1 mouse cellular context compared by ENCODE assay signal in the genomic region with DNA sequence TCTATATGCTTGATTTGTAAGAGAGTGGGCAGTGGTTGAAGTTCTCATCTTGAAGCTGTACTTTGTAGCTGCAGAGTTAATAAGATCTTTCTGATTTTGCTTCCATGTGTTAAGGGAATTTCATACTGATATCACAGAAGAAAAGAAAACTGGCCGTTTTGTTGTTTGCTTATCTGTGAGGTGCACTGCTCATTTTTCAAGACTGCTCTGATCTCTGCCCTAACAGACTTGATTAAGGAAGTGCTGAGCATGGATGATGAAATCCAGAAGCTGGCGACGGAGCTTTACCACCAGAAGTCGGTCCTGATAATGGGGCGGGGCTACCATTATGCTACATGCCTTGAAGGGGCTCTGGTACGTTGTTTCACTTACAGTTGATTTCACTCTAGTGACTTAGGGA.
TF ChIP-seq lines count a peak whose summit lies in the region.

No protein-coding gene starts in this region.

TF ChIP-seq in MEL, 35 proteins besides CTCF, POLR2A, EP300 and RAD21 (continued from another document):
- TF ChIP-seq ZMIZ1 (IDR thresholded peaks at IDR 0.05; ENCODE audit: low read depth, low read length) (0 out of 2 replicates have a peak, but pooled peaks have one; percentile 37), HCFC1 (IDR thresholded peaks at IDR 0.05; ENCODE audit: low read depth, low read length) (peak; percentile 19; the same call in 1 of the 2 replicates), GABPA (IDR thresholded peaks at IDR 0.05; ENCODE audit: low read depth, low read length) (no peak), CHD1 (IDR thresholded peaks at IDR 0.05; ENCODE audit: low read depth, low read length) (no peak), GATA1 (IDR thresholded peaks at IDR 0.05; ENCODE audit: low read depth, low read length) (peak; percentile 99), SMC3 (IDR thresholded peaks at IDR 0.05; ENCODE audit: low read depth, low read length) (no peak), ETS1 (IDR thresholded peaks at IDR 0.05; ENCODE audit: low read depth, low read length) (peak; percentile 95), MXI1 (IDR thresholded peaks at IDR 0.05; ENCODE audit: low read depth, low read length) (peak; percentile 70), MAFK (IDR thresholded peaks at IDR 0.05; ENCODE audit: borderline replicate concordance, low read depth, low read length) (peak; percentile 44; the same call in 1 of the 2 replicates), USF1 (IDR thresholded peaks at IDR 0.05; ENCODE audit: low read depth, low read length) (no peak), SIN3A (IDR thresholded peaks at IDR 0.05; ENCODE audit: low read length) (peak; percentile 93), UBTF (IDR thresholded peaks at IDR 0.05; ENCODE audit: borderline replicate concordance, insufficient read depth, low read depth, low read length) (no peak)
